Mouse (Mus musculus) midbrain, embryonic 14.5 days (tissue): ENCODE results near the gene Asap3. TPM values are rescaled to one million over a fixed set of nuclear protein-coding genes. Genes with fewer than 3 reads are reported as not detected.

Source experiments
- ATAC-seq: fragments of 200-750 bp; cut with Nextera tagmentation; 2 replicates; pipeline ENCODE4 v1.8.0; 2017; ENCODE audit warnings: moderate number of reproducible peaks, moderate library complexity; ENCODE audit not compliant: low FRiP score, low TSS enrichment
- DNase-seq: peaks from one replicate; pipeline ENCODE4 v3.0.0-alpha.2; 2015
- H3K27ac ChIP-seq: fragments of 300-500 bp; sonication (generic); replicated peaks from 2 replicates; pipeline ENCODE4 v1.5.1; 2014; ENCODE audit warnings: mild to moderate bottlenecking, low read depth, low read length, moderate library complexity
- H3K27me3 ChIP-seq: fragments of 300-500 bp; sonication (generic); 2 replicates; pipeline ENCODE4 v1.6.1; 2014; ENCODE audit warnings: low read length, control low read depth, mixed read lengths; ENCODE audit not compliant: control insufficient read depth, insufficient read depth
- H3K36me3 ChIP-seq: fragments of 300-500 bp; sonication (generic); 2 replicates; pipeline ENCODE4 v1.6.1; 2014; ENCODE audit warnings: low read length, control low read depth; ENCODE audit not compliant: control insufficient read depth, insufficient read depth
- H3K4me1 ChIP-seq: fragments of 300-500 bp; sonication (generic); 2 replicates; pipeline ENCODE4 v1.6.1; 2014; ENCODE audit warnings: mild to moderate bottlenecking, antibody characterized with exemption, low read length, control low read depth; ENCODE audit not compliant: control insufficient read depth, insufficient read depth
- H3K4me2 ChIP-seq: fragments of 300-500 bp; sonication (generic); 2 replicates; pipeline ENCODE4 v1.6.1; 2014; ENCODE audit warnings: mild to moderate bottlenecking, low read length, moderate library complexity
- H3K4me3 ChIP-seq: fragments of 300-500 bp; sonication (generic); replicated peaks from 2 replicates; pipeline ENCODE4 v1.5.1; 2014; ENCODE audit warnings: low read depth, low read length
- H3K9ac ChIP-seq: fragments of 300-500 bp; sonication (generic); replicated peaks from 2 replicates; pipeline ENCODE4 v1.6.1; 2014; ENCODE audit warnings: mild to moderate bottlenecking, low read length, moderate library complexity
- H3K9me3 ChIP-seq: fragments of 300-500 bp; sonication (generic); 2 replicates; pipeline ENCODE4 v1.6.1; 2016; ENCODE audit warnings: low read length, control low read depth, mixed read lengths; ENCODE audit not compliant: control insufficient read depth
- WGBS: fragments of 180-500 bp; shearing (Covaris S2); extraction: QIAGEN DNeasy Blood & Tissue Kit; methylation state at CpG from one replicate; pipeline ENCODE4 v1.1.7; 2014; 5-methylcytosine and 5-hydroxymethylcytosine counted together
- polyA plus RNA-seq: library from polyadenylated mRNA; unstranded; fragments of >200 nt; fragmentation: Nextera tagmentation; extraction: Ambion mirVana; gene quantifications from 2 replicates; pipeline ENCODE4 v1.2.1, GENCODE M21; 2014

Gene Asap3
- polyA plus RNA-seq, 1 experiment from 2014 or later, result 3.4 TPM

DNA sequence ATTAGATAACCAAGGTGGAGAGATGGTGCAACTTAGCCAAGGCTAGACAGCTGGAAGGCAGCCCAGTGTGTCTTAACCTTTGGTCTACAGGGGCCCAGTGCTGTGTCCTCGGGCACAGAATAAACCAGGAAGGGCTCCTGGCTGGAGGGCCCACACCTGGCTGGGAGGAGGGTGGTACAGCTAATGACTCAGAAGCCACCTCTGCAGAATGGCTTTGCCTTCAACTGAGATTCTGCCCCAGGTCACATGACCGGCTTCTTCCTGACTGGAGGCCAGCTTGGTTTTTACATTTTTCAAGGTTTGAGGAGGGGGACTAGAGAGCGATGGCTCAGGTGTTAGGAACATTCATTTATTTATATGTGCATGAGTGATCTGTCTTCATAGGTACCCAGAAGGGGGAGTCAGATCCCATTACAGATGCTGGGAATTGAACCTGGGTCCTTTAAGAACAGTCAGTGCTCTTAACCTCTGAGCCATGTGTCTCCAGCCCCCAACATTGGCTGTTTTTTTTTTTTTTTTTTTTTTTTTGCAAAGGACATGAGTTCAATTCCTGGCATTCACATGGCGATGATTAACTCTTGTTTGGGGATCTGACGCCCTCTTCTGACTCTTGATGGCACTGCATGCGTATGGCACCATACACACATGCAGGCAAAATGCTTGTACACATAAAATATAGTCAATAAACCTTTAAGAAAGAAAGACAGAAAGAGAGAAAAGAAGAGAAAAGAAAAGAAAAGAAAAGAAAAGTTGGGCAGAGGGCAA lies 17.0 kb upstream of the Asap3 start:
- no peak overlapping the region for H3K27ac ChIP-seq
- no peaks in the 10 kb centered on the region for H3K4me1 ChIP-seq
- WGBS, result 87% methylated on average over 6 of the region's 6 CpGs
- no peak overlapping the region for H3K4me3 ChIP-seq
- no peaks in the 10 kb centered on the region for H3K36me3 ChIP-seq
- H3K4me2 ChIP-seq, result no peak overlapping the region
- no peak overlapping the region for H3K9ac ChIP-seq
- no peaks in the 10 kb centered on the region for H3K27me3 ChIP-seq
- H3K9me3 ChIP-seq, result no peaks in the 10 kb centered on the region
- no peak for DNase-seq
- ATAC-seq, result no peak

GRCm38 (mm10) chr4:136189912-136190311 lies 16.3 kb upstream of the Asap3 start:
- Histone ChIP-seq H3K9ac (no peak overlapping the region), H3K27me3 (no peaks in the 10 kb centered on the region), H3K4me1 (no peaks in the 10 kb centered on the region), H3K4me3 (no peak overlapping the region), H3K9me3 (no peaks in the 10 kb centered on the region), H3K27ac (no peak overlapping the region), H3K4me2 (no peak overlapping the region), H3K36me3 (no peaks in the 10 kb centered on the region)
- DNase-seq, result no peak
- 86% methylated on average over 8 of the region's 8 CpGs for WGBS
- no peak for ATAC-seq

DNA sequence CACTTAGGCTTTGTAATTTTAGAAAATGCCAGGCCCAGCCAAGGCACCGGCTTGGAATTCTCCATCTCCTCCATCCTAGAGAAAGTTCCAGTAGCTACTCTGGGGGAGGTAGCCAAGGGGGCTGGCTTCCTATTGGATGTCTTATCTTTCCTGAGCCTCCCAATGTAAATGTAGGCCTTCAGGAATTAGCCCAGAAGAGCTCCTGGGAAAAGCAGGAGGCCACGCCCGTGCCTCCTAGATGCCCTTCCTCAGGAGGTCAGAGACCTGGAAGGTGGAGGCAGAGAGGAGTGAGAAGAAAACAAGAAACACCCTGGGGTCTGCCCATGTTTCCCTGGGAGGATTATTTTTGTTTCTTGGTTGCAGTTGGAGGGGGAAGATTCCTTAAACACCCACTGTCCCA lies 12.6 kb upstream of the Asap3 start:
- no peak overlapping the region for H3K27ac ChIP-seq

GRCm38 (mm10) chr4:136195029-136195428 lies 11.1 kb upstream of the Asap3 start:
- DNase-seq, result no peak
- Histone ChIP-seq H3K4me3 (no peak overlapping the region), H3K4me1 (no peaks in the 10 kb centered on the region), H3K36me3 (no peaks in the 10 kb centered on the region), H3K27me3 (no peaks in the 10 kb centered on the region), H3K9ac (no peak overlapping the region), H3K27ac (no peak overlapping the region), H3K4me2 (no peak overlapping the region), H3K9me3 (no peaks in the 10 kb centered on the region)
- ATAC-seq, result no peak
- WGBS, result 66% methylated on average over 7 of the region's 7 CpGs

More for the DNA sequence above, 12.6 kb upstream of the Asap3 start:
- WGBS, result 93% methylated on average over 3 of the region's 3 CpGs
- H3K4me3 ChIP-seq, result no peak overlapping the region
- H3K36me3 ChIP-seq, result no peaks in the 10 kb centered on the region
- DNase-seq (no peak), ATAC-seq (no peak)
- no peak overlapping the region for H3K9ac ChIP-seq
- no peaks in the 10 kb centered on the region for H3K27me3 ChIP-seq
- H3K4me2 ChIP-seq, result no peak overlapping the region
- no peaks in the 10 kb centered on the region for H3K9me3 ChIP-seq
- H3K4me1 ChIP-seq, result no peaks in the 10 kb centered on the region

DNA sequence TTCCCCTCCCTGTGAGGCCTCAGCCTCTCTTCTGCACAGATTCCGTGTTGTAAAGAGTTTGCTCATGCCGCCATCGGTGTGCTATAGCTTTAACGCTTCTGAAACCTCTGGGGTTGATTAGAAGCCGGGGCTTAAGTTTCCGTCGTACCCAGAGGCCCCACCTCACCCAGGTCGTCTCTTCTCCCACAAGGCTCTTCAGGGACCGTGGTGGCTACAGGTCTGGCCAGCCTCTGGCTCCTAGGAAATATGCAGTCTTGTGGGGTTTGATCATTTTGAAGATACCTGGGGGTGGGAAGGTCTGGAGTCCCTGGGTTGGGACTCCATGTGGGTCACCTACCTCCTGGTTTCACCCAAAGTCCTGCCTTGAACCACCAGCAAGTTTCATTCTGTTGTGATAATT lies 10.5 kb upstream of the Asap3 start:
- ATAC-seq, result no peak
- no peak overlapping the region for H3K4me3 ChIP-seq

DNA sequence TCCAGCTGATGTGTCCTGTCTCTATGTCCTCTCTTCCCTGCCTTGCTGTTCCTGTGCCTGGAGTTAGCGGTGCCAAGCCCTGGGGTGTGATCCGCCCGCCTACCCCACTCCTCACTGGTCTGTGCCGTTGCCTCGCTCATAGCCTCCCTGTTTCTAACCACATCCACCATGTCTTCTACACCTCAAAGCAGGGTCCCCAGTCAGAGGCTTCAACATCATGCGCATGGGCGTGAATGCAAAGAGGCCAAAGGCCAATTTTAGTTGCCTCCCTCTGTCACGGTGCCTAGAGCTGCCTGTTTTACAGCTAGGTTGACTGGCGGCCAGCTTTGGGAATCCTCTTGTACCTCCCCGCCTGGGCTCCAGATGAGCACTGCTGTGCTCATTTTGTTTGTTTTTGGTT lies 10.0 kb upstream of the Asap3 start:
- Histone ChIP-seq H3K4me2 (no peak overlapping the region), H3K4me3 (no peak overlapping the region), H3K27me3 (no peaks in the 10 kb centered on the region), H3K27ac (no peak overlapping the region), H3K36me3 (no peaks in the 10 kb centered on the region), H3K9ac (no peak overlapping the region), H3K4me1 (no peaks in the 10 kb centered on the region), H3K9me3 (no peaks in the 10 kb centered on the region)
- DNase-seq, result no peak
- 79% methylated on average over 10 of the region's 10 CpGs for WGBS
- no peak for ATAC-seq

More for the DNA sequence above, 10.5 kb upstream of the Asap3 start:
- no peaks in the 10 kb centered on the region for H3K9me3 ChIP-seq
- no peak overlapping the region for H3K9ac ChIP-seq
- no peak overlapping the region for H3K27ac ChIP-seq
- no peak for DNase-seq
- H3K4me2 ChIP-seq, result no peak overlapping the region
- no peaks in the 10 kb centered on the region for H3K27me3 ChIP-seq
- H3K4me1 ChIP-seq, result no peaks in the 10 kb centered on the region
- H3K36me3 ChIP-seq, result no peaks in the 10 kb centered on the region
- WGBS, result 72% methylated on average over 9 of the region's 9 CpGs

DNA sequence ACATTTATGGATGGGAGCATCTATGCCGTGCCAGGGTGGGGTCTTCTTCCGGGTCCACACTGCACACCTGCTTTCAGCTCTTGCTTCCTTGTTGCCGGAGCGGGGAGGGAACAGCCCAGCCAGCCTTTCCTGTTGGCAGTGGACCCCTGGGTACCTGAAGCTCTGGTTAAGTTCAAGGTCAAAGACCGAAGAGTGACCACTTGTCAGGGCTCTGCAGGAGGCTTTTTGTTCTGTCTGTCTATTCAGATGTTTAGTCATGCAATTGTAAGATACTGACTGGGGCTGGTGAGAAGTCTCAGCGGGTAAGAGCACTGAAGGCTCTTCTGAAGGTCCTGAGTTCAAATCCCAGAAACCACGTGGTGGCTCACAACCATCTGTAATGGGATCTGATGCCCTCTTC lies 7.3 kb upstream of the Asap3 start:
- DNase-seq (no peak), ATAC-seq (no peak)
- Histone ChIP-seq H3K36me3 (no peaks in the 10 kb centered on the region), H3K4me3 (no peak overlapping the region), H3K4me2 (no peak overlapping the region), H3K27ac (no peak overlapping the region), H3K27me3 (no peaks in the 10 kb centered on the region), H3K9ac (no peak overlapping the region), H3K9me3 (no peaks in the 10 kb centered on the region), H3K4me1 (no peaks in the 10 kb centered on the region)
- WGBS, result 67% methylated on average over 7 of the region's 7 CpGs

DNA sequence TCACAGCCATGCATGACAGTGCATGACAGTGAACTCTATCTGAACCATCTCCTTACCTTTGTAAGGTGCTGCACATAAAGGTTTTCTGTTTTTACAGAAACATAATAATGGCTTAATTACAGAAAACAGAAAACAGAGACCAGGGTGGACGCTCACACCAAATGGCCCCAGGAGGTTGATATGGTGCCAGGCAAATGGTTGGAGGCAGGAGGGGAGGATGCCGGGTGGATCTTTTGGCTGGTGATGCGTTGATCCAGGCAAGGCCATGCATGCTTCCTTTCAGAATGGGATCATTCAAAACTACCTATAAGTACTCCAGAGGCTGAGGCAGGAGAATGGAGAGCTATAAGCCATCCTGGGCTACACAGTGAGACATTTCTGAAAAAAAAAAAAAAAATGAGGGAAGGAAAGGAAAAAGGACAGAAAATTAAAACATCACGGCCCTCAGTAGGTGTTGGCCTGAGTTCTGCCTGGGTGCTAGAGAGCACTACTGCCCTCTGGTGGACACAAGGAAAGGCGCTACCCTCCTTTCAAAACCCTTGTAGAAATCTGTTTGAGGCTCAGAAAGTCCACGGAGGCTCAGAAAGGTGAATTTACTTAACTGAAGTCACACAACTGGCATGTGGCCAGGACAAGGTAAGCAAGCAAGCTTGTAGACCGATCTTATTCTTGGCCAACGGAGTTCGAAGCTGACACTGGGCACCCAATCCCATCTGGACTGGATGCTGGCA lies 6.4 kb upstream of the Asap3 start:
- H3K4me3 ChIP-seq, result no peak overlapping the region
- no peaks in the 10 kb centered on the region for H3K4me1 ChIP-seq
- no peaks in the 10 kb centered on the region for H3K27me3 ChIP-seq
- no peaks in the 10 kb centered on the region for H3K9me3 ChIP-seq
- DNase-seq (peak; percentile 83), ATAC-seq (no peak)
- no peaks in the 10 kb centered on the region for H3K36me3 ChIP-seq
- no peak overlapping the region for H3K27ac ChIP-seq
- WGBS, result 39% methylated on average over 9 of the region's 9 CpGs
- no peak overlapping the region for H3K4me2 ChIP-seq
- no peak overlapping the region for H3K9ac ChIP-seq

DNA sequence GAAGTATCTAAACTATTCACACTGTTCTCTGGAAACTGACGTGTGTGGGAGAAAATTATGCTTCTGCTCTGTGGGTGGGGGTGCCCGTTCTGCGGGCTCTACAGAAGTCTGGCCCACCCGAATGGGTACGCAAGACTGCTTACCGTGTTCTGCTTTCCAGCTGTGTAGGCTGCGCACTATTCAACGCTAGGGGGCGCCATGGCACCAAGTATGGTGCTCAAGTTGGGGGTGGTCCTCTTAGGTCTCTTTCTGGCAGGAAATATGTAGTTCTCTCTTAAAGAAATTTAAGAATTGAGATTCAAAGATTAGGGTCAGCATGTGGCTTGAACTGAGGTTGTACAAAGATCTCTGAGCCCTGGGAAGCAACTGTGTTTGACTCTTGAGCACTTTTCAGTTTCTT lies 3.7 kb upstream of the Asap3 start:
- 5% methylated on average over 9 of the region's 9 CpGs for WGBS
- H3K4me1 ChIP-seq, result peaks cover 9% of the 10 kb centered on the region
- H3K27me3 ChIP-seq, result no peaks in the 10 kb centered on the region
- H3K4me2 ChIP-seq, result no peak overlapping the region
- DNase-seq (peak; percentile 90), ATAC-seq (no peak)
- no peaks in the 10 kb centered on the region for H3K36me3 ChIP-seq
- H3K4me3 ChIP-seq, result no peak overlapping the region
- no peak overlapping the region for H3K9ac ChIP-seq
- no peaks in the 10 kb centered on the region for H3K9me3 ChIP-seq
- no peak overlapping the region for H3K27ac ChIP-seq
